Mouse (Mus musculus) ES-Bruce4 (cell line): Measurements from ENCODE around the gene Ptdss2.

ENCODE experiments used
- CTCF ChIP-seq: IDR thresholded peaks from one replicate; pipeline ENCODE4 v1.8.1; 2011; ENCODE audit warnings: low read depth, low read length
- EP300 ChIP-seq: IDR thresholded peaks from 2 replicates; pipeline ENCODE4 v1.6.1; 2011; ENCODE audit warnings: low read depth, low read length; ENCODE audit not compliant: insufficient read depth
- POLR2A ChIP-seq: IDR thresholded peaks from one replicate; pipeline ENCODE4 v1.8.1; 2011; ENCODE audit warnings: low read length; ENCODE audit not compliant: insufficient read depth

GRCm38 (mm10) chr7:141119487-141119886 lies 2.7 kb upstream of the Ptdss2 start:
- TF ChIP-seq CTCF: no peak
- no peak for TF ChIP-seq POLR2A
- no peak for TF ChIP-seq EP300
